Comparison of ENCODE assay signal across 7 mouse cellular contexts in genomic region chr7:113766498-113766941, GRCm38 (mm10). TPM values are rescaled to one million over a fixed set of nuclear protein-coding genes. Genes with fewer than 3 reads are reported as not detected.
DNase-seq lines count a peak whose midpoint lies in the region; ATAC-seq and TF ChIP-seq lines count a peak whose summit lies in the region.

No protein-coding gene starts in this region.

- TF ChIP-seq CTCF in heart, adult 2 months (IDR thresholded peaks at IDR 0.05) = no peak

- no peak overlapping the region for H3K27ac ChIP-seq in lung, embryonic 16.5 days (ENCODE audit: low read length)
- peak overlapping the region; percentile 53 for H3K27ac ChIP-seq in heart, adult 2 months
- no peak overlapping the region for H3K27ac ChIP-seq in neural tube, embryonic 12.5 days

- no peak for TF ChIP-seq EP300 in heart, adult 2 months (IDR thresholded peaks at IDR 0.05; ENCODE audit: insufficient read depth, low read depth, low read length)

- peak overlapping the region; percentile 94 for H3K4me2 ChIP-seq in lung, embryonic 16.5 days (ENCODE audit: low read depth, low read length)
- peak overlapping the region; percentile 95 for H3K4me2 ChIP-seq in neural tube, embryonic 12.5 days (replicated peaks)

- H3K79me2 ChIP-seq in heart, adult 2 months (replicated peaks; ENCODE audit: control insufficient read depth, insufficient read depth, low read length) = no peaks in the 10 kb centered on the region

- ATAC-seq in lung, embryonic 16.5 days (ENCODE audit: low read depth) = peak; percentile 34
- peak; percentile 38 for ATAC-seq in neural tube, embryonic 12.5 days (ENCODE audit: low FRiP score, low read depth)
- no peak for ATAC-seq in CD4-positive, CD25-positive, alpha-beta regulatory T cell, adult 4 months

- peaks cover 10% of the 10 kb centered on the region for H3K4me1 ChIP-seq in lung, embryonic 16.5 days (replicated peaks; ENCODE audit: control insufficient read depth, insufficient read depth, low read length)
- peaks cover 3% of the 10 kb centered on the region; the same call in 1 of the 2 replicates for H3K4me1 ChIP-seq in heart, adult 2 months (ENCODE audit: control insufficient read depth, insufficient read depth, low read length)
- H3K4me1 ChIP-seq in neural tube, embryonic 12.5 days = peaks cover 18% of the 10 kb centered on the region; the same call in 1 of the 2 replicates

- no peaks in the 10 kb centered on the region for H3K36me3 ChIP-seq in lung, embryonic 16.5 days (ENCODE audit: control insufficient read depth, insufficient read depth, low read length)
- no peaks in the 10 kb centered on the region for H3K36me3 ChIP-seq in heart, adult 2 months (ENCODE audit: control insufficient read depth, insufficient read depth, low read length)
- no peaks in the 10 kb centered on the region for H3K36me3 ChIP-seq in neural tube, embryonic 12.5 days

- H3K4me3 ChIP-seq in lung, embryonic 16.5 days (ENCODE audit: low read length) = peak overlapping the region; percentile 58
- peak overlapping the region; percentile 54 for H3K4me3 ChIP-seq in heart, adult 2 months
- peak overlapping the region; percentile 53 for H3K4me3 ChIP-seq in neural tube, embryonic 12.5 days

- DNase-seq in lung, postnatal 36 days = no peak
- DNase-seq in cerebellum, adult 9-10 months = peak; percentile 63
- peak in 1 of 2 experiments; percentile 18 for DNase-seq in heart, adult 2 months
- DNase-seq in left cerebral cortex, postnatal 4 days = peak; percentile 17

- no peak for TF ChIP-seq POLR2A in heart, adult 2 months (IDR thresholded peaks at IDR 0.05; ENCODE audit: insufficient read depth, low read depth, low read length)

- 1% methylated on average over 27 of the region's 27 CpGs for WGBS in lung, embryonic 16.5 days
- 9% methylated on average over 27 of the region's 27 CpGs for WGBS in heart, adult 2 months
- under 1% methylated on average over 27 of the region's 27 CpGs for WGBS in neural tube, embryonic 12.5 days

- H3K9me3 ChIP-seq in lung, embryonic 16.5 days (ENCODE audit: control insufficient read depth, low read length) = peaks cover 5% of the 10 kb centered on the region; the same call in 1 of the 2 replicates
- H3K9me3 ChIP-seq in neural tube, embryonic 12.5 days = peaks cover 6% of the 10 kb centered on the region; the same call in 1 of the 2 replicates

- peaks cover 30% of the 10 kb centered on the region for H3K27me3 ChIP-seq in lung, embryonic 16.5 days (ENCODE audit: control insufficient read depth, insufficient read depth, low read depth, low read length)
- H3K27me3 ChIP-seq in heart, adult 2 months (ENCODE audit: control insufficient read depth, insufficient read depth, low read length) = peaks cover 3% of the 10 kb centered on the region; the same call in 1 of the 2 replicates
- H3K27me3 ChIP-seq in neural tube, embryonic 12.5 days (replicated peaks) = peaks cover 40% of the 10 kb centered on the region

- H3K9ac ChIP-seq in lung, embryonic 16.5 days (ENCODE audit: low read length) = peak overlapping the region; percentile 65
- peak overlapping the region; percentile 67 for H3K9ac ChIP-seq in heart, adult 2 months (ENCODE audit: low read depth, low read length)
- peak overlapping the region; percentile 64 for H3K9ac ChIP-seq in neural tube, embryonic 12.5 days

- intact Hi-C loops in heart, adult 2 months (cut with DNase I) = loop anchor here (5.0 to 10.0 kb wide), 3 partner anchors 152 to 448 kb away; no protein-coding TSS in a partner anchor
- intact Hi-C loops in left cerebral cortex, postnatal 4 days (cut with DNase I) = loop anchor here (10.0 kb wide), 1 partner anchor 108 kb away; no protein-coding TSS in a partner anchor

RNA-seq across cellular contexts. Expression of gene Spon1, which starts 0.7 kb away (rescaled TPM):
- polyA plus RNA-seq in lung, embryonic 16.5 days (2015; fragmentation: Nextera tagmentation; extraction: Ambion mirVana) = 13.7 and 13.9 TPM in 2 replicates
- total RNA-seq in heart, adult 2 months (2021) = 10 to 100 TPM; 11.5 to 11.8 TPM
- polyA plus RNA-seq in heart, adult 2 months (2012; rRNA removed) = 8.3 and 10.4 TPM in 2 replicates
- 10 to 100 TPM; 35.7 to 38.3 TPM for total RNA-seq in left cerebral cortex, postnatal 4 days (2021)
- 85.9 and 86.4 TPM in 2 replicates for polyA plus RNA-seq in neural tube, embryonic 12.5 days (2016; fragmentation: Nextera tagmentation; extraction: Ambion mirVana)
- 1 to 10 TPM; 1.1 TPM for polyA plus RNA-seq in CD4-positive, CD25-positive, alpha-beta regulatory T cell, adult 4 months (2017; shearing (Covaris generic))
